Mouse (Mus musculus): ENCODE data around the gene Gm7030.
"Not testable (repeated sequence)": the region's sequence is repeated elsewhere in the genome, so short reads cannot be mapped to it uniquely, and the experiment has no call there.

The Gm7030 gene

GRCm38 (mm10) chr17:36145111-36145860, 16.1 kb upstream of the Gm7030 start:
- in situ Hi-C loops (cut with MboI; ENCODE audit: low pct_unique_long_range_greater_than_20kb in 1 of 2, low sequenced_read_pairs in 2 of 2, unreplicated experiment in 1 of 2), result no loop called here

- in situ Hi-C loops (cut with MboI; ENCODE audit: low pct_unique_long_range_greater_than_20kb in 1 of 2, low sequenced_read_pairs in 2 of 2, unreplicated experiment in 1 of 2), result loop anchor here (10.0 kb wide), 1 partner anchor 72 kb away; no protein-coding TSS in a partner anchor
Observed at GRCm38 (mm10) chr17:36136299-36136848, 7.1 kb upstream of the Gm7030 start.

GRCm38 (mm10) chr17:36135421-36136231, 6.4 kb upstream of the Gm7030 start:
- in situ Hi-C loops (cut with MboI; ENCODE audit: low pct_unique_long_range_greater_than_20kb in 1 of 2, low sequenced_read_pairs in 2 of 2, unreplicated experiment in 1 of 2), result loop anchor here (10.0 kb wide), 1 partner anchor 71 kb away; no protein-coding TSS in a partner anchor

GRCm38 (mm10) chr17:36131516-36132265, 2.5 kb upstream of the Gm7030 start:
- in situ Hi-C loops (cut with MboI; ENCODE audit: low pct_unique_long_range_greater_than_20kb in 1 of 2, low sequenced_read_pairs in 2 of 2, unreplicated experiment in 1 of 2), result loop anchor here (10.0 kb wide), 1 partner anchor 67 kb away; no protein-coding TSS in a partner anchor

- in situ Hi-C loops (cut with MboI; ENCODE audit: low pct_unique_long_range_greater_than_20kb in 1 of 2, low sequenced_read_pairs in 2 of 2, unreplicated experiment in 1 of 2), result not testable (repeated sequence)
Observed at GRCm38 (mm10) chr17:36128525-36128924, 700 bp downstream of the Gm7030 start.

GRCm38 (mm10) chr17:36124111-36124510, 5.1 kb downstream of the Gm7030 start:
- in situ Hi-C loops (cut with MboI; ENCODE audit: low pct_unique_long_range_greater_than_20kb in 1 of 2, low sequenced_read_pairs in 2 of 2, unreplicated experiment in 1 of 2), result not testable (repeated sequence)

- in situ Hi-C loops (cut with MboI; ENCODE audit: low pct_unique_long_range_greater_than_20kb in 1 of 2, low sequenced_read_pairs in 2 of 2, unreplicated experiment in 1 of 2), result not testable (repeated sequence)
Observed at GRCm38 (mm10) chr17:36121352-36122020, 7.7 kb downstream of the Gm7030 start, which contains the start of gene Gm19684. Gene Gm19684, plus strand, starts transcription at chr17:36121678.

GRCm38 (mm10) chr17:36120839-36121238, 8.4 kb downstream of the Gm7030 start:
- in situ Hi-C loops (cut with MboI; ENCODE audit: low pct_unique_long_range_greater_than_20kb in 1 of 2, low sequenced_read_pairs in 2 of 2, unreplicated experiment in 1 of 2), result not testable (repeated sequence)

- in situ Hi-C loops (cut with MboI; ENCODE audit: low pct_unique_long_range_greater_than_20kb in 1 of 2, low sequenced_read_pairs in 2 of 2, unreplicated experiment in 1 of 2), result not testable (repeated sequence)
Observed at GRCm38 (mm10) chr17:36116545-36116944, 12.7 kb downstream of the Gm7030 start.

GRCm38 (mm10) chr17:36113979-36114593, 15.1 kb downstream of the Gm7030 start:
- in situ Hi-C loops (cut with MboI; ENCODE audit: low pct_unique_long_range_greater_than_20kb in 1 of 2, low sequenced_read_pairs in 2 of 2, unreplicated experiment in 1 of 2), result not testable (repeated sequence)

GRCm38 (mm10) chr17:36111510-36111868, 17.7 kb downstream of the Gm7030 start:
- in situ Hi-C loops (cut with MboI; ENCODE audit: low pct_unique_long_range_greater_than_20kb in 1 of 2, low sequenced_read_pairs in 2 of 2, unreplicated experiment in 1 of 2), result not testable (repeated sequence)

GRCm38 (mm10) chr17:36110641-36111509, 18.4 kb downstream of the Gm7030 start:
- in situ Hi-C loops (cut with MboI; ENCODE audit: low pct_unique_long_range_greater_than_20kb in 1 of 2, low sequenced_read_pairs in 2 of 2, unreplicated experiment in 1 of 2), result not testable (repeated sequence)

GRCm38 (mm10) chr17:36110129-36110528, 19.1 kb downstream of the Gm7030 start:
- in situ Hi-C loops (cut with MboI; ENCODE audit: low pct_unique_long_range_greater_than_20kb in 1 of 2, low sequenced_read_pairs in 2 of 2, unreplicated experiment in 1 of 2), result not testable (repeated sequence)

- in situ Hi-C loops (cut with MboI; ENCODE audit: low pct_unique_long_range_greater_than_20kb in 1 of 2, low sequenced_read_pairs in 2 of 2, unreplicated experiment in 1 of 2), result not testable (repeated sequence)
Observed at GRCm38 (mm10) chr17:36102091-36102490, 27.1 kb downstream of the Gm7030 start.

GRCm38 (mm10) chr17:36099603-36100002, 29.6 kb downstream of the Gm7030 start:
- in situ Hi-C loops (cut with MboI; ENCODE audit: low pct_unique_long_range_greater_than_20kb in 1 of 2, low sequenced_read_pairs in 2 of 2, unreplicated experiment in 1 of 2), result not testable (repeated sequence)

GRCm38 (mm10) chr17:36093936-36094335, 35.3 kb downstream of the Gm7030 start:
- in situ Hi-C loops (cut with MboI; ENCODE audit: low pct_unique_long_range_greater_than_20kb in 1 of 2, low sequenced_read_pairs in 2 of 2, unreplicated experiment in 1 of 2), result no loop called here

- in situ Hi-C loops (cut with MboI; ENCODE audit: low pct_unique_long_range_greater_than_20kb in 1 of 2, low sequenced_read_pairs in 2 of 2, unreplicated experiment in 1 of 2), result not testable (repeated sequence)
Observed at GRCm38 (mm10) chr17:36092520-36092919, 36.7 kb downstream of the Gm7030 start.
